Mouse (Mus musculus) ES-E14 (cell line): Measurements from ENCODE around the gene Atxn2l. TPM values are rescaled to one million over a fixed set of nuclear protein-coding genes. Genes with fewer than 3 reads are reported as not detected.

Experiments used
- DNase-seq: peaks from one replicate; pipeline ENCODE4 v3.0.0-alpha.2; 2013; ENCODE audit warnings: low read depth, low spot score
- H3K27ac ChIP-seq: 2 replicates; pipeline ENCODE4 v1.5.1; 2012; ENCODE audit warnings: low read depth, mild to moderate bottlenecking, low read length, moderate library complexity, mixed read lengths; ENCODE audit not compliant: poor library complexity, insufficient read depth, severe bottlenecking
- H3K36me3 ChIP-seq: 2 replicates; pipeline ENCODE4 v1.6.1; 2012; ENCODE audit warnings: mild to moderate bottlenecking, low read length, moderate library complexity, mixed read lengths; ENCODE audit not compliant: control insufficient read depth, poor library complexity, insufficient read depth, severe bottlenecking
- H3K4me1 ChIP-seq, 2 experiments: fragments of 150-350 bp in 1 of 2; sonication (generic) in 1 of 2; 2 replicates each; pipeline ENCODE4 v1.6.1; 2012; ENCODE audit warnings: low read length in 2 of 2, mild to moderate bottlenecking in 1 of 2, mixed read lengths in 1 of 2; ENCODE audit not compliant: control insufficient read depth in 2 of 2, insufficient read depth in 2 of 2, poor library complexity in 1 of 2
- H3K4me3 ChIP-seq, 2 experiments: fragments of 150-350 bp in 1 of 2; sonication (generic) in 1 of 2; 2 replicates each; pipeline ENCODE4 v1.5.1; 2012; ENCODE audit warnings: low read length in 2 of 2, low read depth in 1 of 2, mild to moderate bottlenecking in 1 of 2, mixed read lengths in 1 of 2; ENCODE audit not compliant: insufficient read depth in 1 of 2, poor library complexity in 1 of 2, severe bottlenecking in 1 of 2
- H3K9ac ChIP-seq: 2 replicates; pipeline ENCODE4 v1.6.1; 2012; ENCODE audit warnings: low read depth, mild to moderate bottlenecking, low read length, mixed read lengths; ENCODE audit not compliant: poor library complexity, insufficient read depth, severe bottlenecking
- H3K9me3 ChIP-seq: fragments of 150-350 bp; sonication (generic); 2 replicates; pipeline ENCODE4 v1.6.1; 2012; ENCODE audit warnings: low read depth, mild to moderate bottlenecking, low read length; ENCODE audit not compliant: control insufficient read depth, insufficient read depth
- CHD2 ChIP-seq: IDR thresholded peaks from 2 replicates; pipeline ENCODE4 v1.6.1; 2014; ENCODE audit warnings: mild to moderate bottlenecking, low read depth, low read length, inconsistent platforms
- HCFC1 ChIP-seq: IDR thresholded peaks from 2 replicates; pipeline ENCODE4 v1.6.1; 2012; ENCODE audit warnings: low read length, inconsistent platforms, borderline replicate concordance; ENCODE audit not compliant: insufficient read depth
- MAFK ChIP-seq: IDR thresholded peaks from 2 replicates; pipeline ENCODE4 v1.6.1; 2014; ENCODE audit warnings: mild to moderate bottlenecking, low read depth, low read length, inconsistent platforms; ENCODE audit not compliant: insufficient read depth
- ZC3H11A ChIP-seq: IDR thresholded peaks from 2 replicates; pipeline ENCODE4 v1.6.1; 2012; ENCODE audit warnings: low read depth, mild to moderate bottlenecking, inconsistent platforms, low read length, borderline replicate concordance
- ZNF384 ChIP-seq: IDR thresholded peaks from 2 replicates; pipeline ENCODE4 v1.6.1; 2012; ENCODE audit warnings: low read depth, low read length, inconsistent platforms
- in situ Hi-C, 2 experiments: fragments of 600-800 bp; cut with MboI; formaldehyde crosslinking; loops; one replicate each; pipeline ENCODE4 v1.15.1; 2025; ENCODE audit warnings: low sequenced_read_pairs in 2 of 2, inconsistent platforms in 1 of 2; ENCODE audit not compliant: unreplicated experiment in 2 of 2
- total RNA-seq: library from RNA; depleted of rRNA; stranded (reverse); fragments of 300-350 nt; gene quantifications from 2 replicates; pipeline ENCODE4 v1.2.3, GENCODE M21; 2012

Gene Atxn2l
- total RNA-seq, 1 experiment: 72.3 TPM

DNA sequence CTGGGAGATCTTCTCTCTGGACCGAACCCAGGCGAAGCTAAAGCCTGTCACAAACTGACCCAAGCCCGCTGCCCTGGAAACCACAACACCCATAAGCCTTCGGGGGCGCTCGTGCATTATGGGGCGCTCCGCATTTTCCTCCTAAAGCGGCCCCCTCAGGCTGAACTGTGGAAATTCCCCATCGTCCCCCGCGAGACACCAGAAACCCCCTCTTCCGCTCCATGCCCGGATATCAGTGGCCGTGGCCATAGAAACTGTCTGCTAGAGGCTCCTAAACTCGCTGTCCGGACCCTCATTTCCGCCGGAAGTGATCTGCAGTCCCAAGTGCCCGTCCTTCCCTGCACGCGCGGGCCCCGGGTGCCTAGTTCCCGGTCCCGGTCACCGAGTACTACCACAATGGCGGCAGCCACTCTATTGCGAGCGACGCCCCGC is 16.2 kb downstream of the Atxn2l start, which contains the start of gene Tufm:
TSS of gene Tufm (plus strand) at position 310 of the 432 bp plus-strand sequence.
- DNase-seq: peak; percentile 87
- Histone ChIP-seq H3K4me1 (peaks cover 0 to 7% of the 10 kb centered on the region in 2 experiments; a peak in 2 of 4 replicates), H3K9me3 (no peaks in the 10 kb centered on the region), H3K27ac (no peak within 1 kb of the TSS; the same call in 1 of the 2 replicates), H3K4me3 (peak within 1 kb of the TSS; percentile 79 to 82), H3K9ac (peak within 1 kb of the TSS; percentile 80), H3K36me3 (peaks cover 30% of the 10 kb centered on the region)
- in situ Hi-C loops: no loop called here
- TF ChIP-seq ZC3H11A: no peak
- 0 out of 2 replicates have a peak, but pooled peaks have one; percentile 2 for TF ChIP-seq MAFK
- TF ChIP-seq HCFC1: peak; percentile 90
- TF ChIP-seq CHD2: no peak
- no peak for TF ChIP-seq ZNF384

DNA sequence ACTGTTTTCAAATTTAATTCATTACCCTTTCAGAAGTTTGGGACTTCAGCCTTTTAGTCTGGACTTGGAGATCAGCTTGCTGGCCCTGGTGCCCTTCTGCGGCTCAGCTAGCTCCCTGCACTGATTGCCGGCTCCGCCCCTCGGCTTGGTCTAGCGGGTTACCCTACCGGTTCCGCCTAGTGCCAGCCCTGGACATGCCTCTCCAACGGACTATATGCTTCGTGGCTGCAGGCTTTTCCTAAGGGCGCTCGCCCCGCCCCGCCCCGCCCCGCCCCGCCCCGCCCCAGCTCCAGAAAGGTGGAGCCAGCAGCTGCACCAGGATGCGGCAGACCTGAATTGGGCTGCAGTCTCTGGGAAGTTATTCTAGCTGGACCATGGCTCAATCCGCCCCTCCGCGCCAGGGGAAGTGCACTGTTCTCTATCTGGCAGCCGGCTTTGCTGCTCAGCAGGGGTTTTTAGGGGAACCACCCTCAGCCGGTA is 20.8 kb downstream of the Atxn2l start:
- DNase-seq: peak; percentile 83
- Histone ChIP-seq H3K4me3 (peak overlapping the region; percentile 15 to 76; a peak in 3 of 4 replicates), H3K9me3 (no peaks in the 10 kb centered on the region), H3K36me3 (no peaks in the 10 kb centered on the region), H3K4me1 (peaks cover 0 to 3% of the 10 kb centered on the region in 2 experiments; a peak in 2 of 4 replicates), H3K27ac (peak overlapping the region; percentile 78; the same call in 1 of the 2 replicates), H3K9ac (peak overlapping the region; percentile 52; the same call in 1 of the 2 replicates)
- TF ChIP-seq CHD2 (no peak), MAFK (no peak), ZC3H11A (no peak), ZNF384 (no peak)
- in situ Hi-C loops: no loop called here

DNA sequence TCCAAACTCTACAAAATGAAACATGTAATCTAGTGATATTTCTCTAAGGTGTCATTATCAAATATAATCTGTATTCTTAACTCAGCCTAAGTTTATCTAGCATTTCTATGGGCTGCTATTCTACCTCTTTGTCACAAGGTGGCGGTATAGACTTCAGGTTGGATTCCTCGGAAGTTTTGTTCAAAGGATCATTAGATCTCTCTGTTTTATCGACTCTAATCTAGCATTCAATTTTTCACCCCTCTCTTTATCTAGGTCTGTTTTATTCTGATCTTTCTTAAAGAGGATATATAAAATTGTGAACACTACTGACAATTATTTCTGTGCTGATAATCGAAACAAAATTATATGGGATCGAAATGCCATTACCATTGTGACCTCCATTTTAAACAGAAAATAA is 21.5 kb downstream of the Atxn2l start:
- in situ Hi-C loops: no loop called here
- 0 out of 2 replicates have a peak, but pooled peaks have one; percentile 71 for TF ChIP-seq ZC3H11A
- no peak for TF ChIP-seq CHD2

DNA sequence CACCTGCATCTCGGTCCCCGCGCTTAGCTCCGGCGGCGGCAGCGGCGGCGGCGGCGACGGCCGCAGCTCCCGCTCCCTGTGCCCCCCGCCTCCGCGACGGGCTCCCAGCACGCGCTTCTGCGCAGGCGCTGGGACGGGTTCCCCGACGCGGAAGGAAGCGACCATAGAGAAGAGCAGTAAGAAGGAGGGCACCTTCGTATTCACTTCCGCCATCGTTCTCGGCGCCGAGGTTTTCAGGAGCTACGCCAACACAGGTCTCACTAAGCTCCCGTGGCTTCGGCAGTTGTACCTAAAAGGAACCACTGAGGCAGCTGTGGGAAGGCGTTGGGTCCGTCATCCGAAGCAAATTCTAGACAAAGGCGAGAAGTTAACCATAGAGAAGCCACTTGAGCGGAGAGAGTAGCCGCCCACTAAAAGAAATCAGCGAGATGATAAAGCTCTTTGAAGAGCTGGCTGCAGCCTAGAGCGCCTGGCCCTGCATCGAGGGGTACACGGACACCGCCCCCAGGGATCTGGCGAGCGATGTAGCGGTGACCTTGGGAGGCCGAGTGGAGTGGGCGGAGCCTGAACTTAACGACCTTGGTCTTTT is 28.1 kb downstream of the Atxn2l start, which contains the start of gene Sh2b1:
TSS of gene Sh2b1 (minus strand) at position 432 of the 589 bp plus-strand sequence.
- Histone ChIP-seq H3K4me1 (0 out of 4 replicates have a peak, but pooled peaks cover 0 to 2% of the 10 kb centered on the region in 2 experiments), H3K27ac (peak within 1 kb of the TSS; percentile 67; the same call in 1 of the 2 replicates), H3K9me3 (no peaks in the 10 kb centered on the region), H3K36me3 (peaks cover 22% of the 10 kb centered on the region; the same call in 1 of the 2 replicates), H3K4me3 (peak within 1 kb of the TSS; percentile 70 to 99), H3K9ac (peak within 1 kb of the TSS; percentile 83)
- peak; percentile 85 for DNase-seq
- TF ChIP-seq HCFC1 (peak; percentile 77; the same call in 1 of the 2 replicates), ZNF384 (no peak)
- in situ Hi-C loops: no loop called here

More for the DNA sequence above, 21.5 kb downstream of the Atxn2l start:
- Histone ChIP-seq H3K4me3 (peak overlapping the region in 1 of 2 experiments; percentile 76; a peak in 2 of 4 replicates), H3K27ac (no peak overlapping the region; the same call in 1 of the 2 replicates), H3K36me3 (no peaks in the 10 kb centered on the region), H3K9me3 (no peaks in the 10 kb centered on the region), H3K4me1 (peaks cover 0 to 3% of the 10 kb centered on the region in 2 experiments; a peak in 2 of 4 replicates), H3K9ac (no peak overlapping the region)
- no peak for DNase-seq
